Mouse (Mus musculus) layer of hippocampus, adult 2 months (tissue): ENCODE measurements at regions not wholly inside any gene's neighbourhood (a gene's known extent, or its start where the extent isn't known, plus 50 kb on each side); places are given as distances from the start of the nearest gene placed in this dataset.

Experiments used
- DNase-seq, 2 experiments: peaks; one replicate each; pipeline ENCODE4 v3.0.0; 2022; ENCODE audit warnings: low spot score in 2 of 2
- H3K27ac ChIP-seq: fragments of 200-600 bp; 2 replicates; pipeline ENCODE4 v1.8.1; 2022
- H3K4me3 ChIP-seq: fragments of 200-600 bp; 2 replicates; pipeline ENCODE4 v1.8.1; 2022; ENCODE audit warnings: mild to moderate bottlenecking
- CTCF ChIP-seq: fragments of 200-600 bp; conservative IDR thresholded peaks from 2 replicates; pipeline ENCODE4 v1.8.1; 2022; ENCODE audit warnings: antibody characterized with exemption, mild to moderate bottlenecking, moderate library complexity

GRCm38 (mm10) chr1:119277990-119278389 lies 144.1 kb downstream of the Inhbb start:
- Histone ChIP-seq H3K27ac (no peak overlapping the region), H3K4me3 (no peak overlapping the region)
- DNase-seq = no peak
- TF ChIP-seq CTCF = no peak

DNA sequence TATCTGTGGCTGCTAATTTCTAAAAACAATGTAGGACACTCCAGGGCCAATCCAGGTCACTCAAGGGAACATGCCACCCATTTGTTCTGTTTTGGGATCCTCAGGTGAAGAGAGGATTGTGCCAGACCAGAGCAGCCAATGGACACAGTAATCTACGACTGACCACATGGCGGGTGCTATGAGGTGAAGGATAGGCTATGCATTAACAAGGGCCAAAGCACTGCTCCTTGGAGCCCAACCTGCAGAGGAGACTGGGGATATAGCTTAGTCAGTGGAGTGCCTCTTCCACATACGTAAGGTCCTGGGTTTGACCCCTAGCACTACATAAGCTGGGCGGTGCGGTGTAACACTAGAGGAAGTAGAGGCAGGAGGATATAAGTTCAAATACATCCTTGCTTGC lies 156.0 kb downstream of the Inhbb start:
- no peak overlapping the region for H3K27ac ChIP-seq
- no peak for DNase-seq
- no peak overlapping the region for H3K4me3 ChIP-seq
- no peak for TF ChIP-seq CTCF

GRCm38 (mm10) chr1:119265192-119265891 lies 156.7 kb downstream of the Inhbb start:
- Histone ChIP-seq H3K4me3 (no peak overlapping the region), H3K27ac (no peak overlapping the region)
- DNase-seq = no peak
- no peak for TF ChIP-seq CTCF

GRCm38 (mm10) chr1:119259455-119259854 lies 162.6 kb downstream of the Inhbb start:
- Histone ChIP-seq H3K4me3 (no peak overlapping the region), H3K27ac (no peak overlapping the region)
- no peak for TF ChIP-seq CTCF
- DNase-seq = peak; percentile 17 to 21

- no peak for TF ChIP-seq CTCF
Measured at GRCm38 (mm10) chr1:119256769-119257168, 165.3 kb downstream of the Inhbb start.

DNA sequence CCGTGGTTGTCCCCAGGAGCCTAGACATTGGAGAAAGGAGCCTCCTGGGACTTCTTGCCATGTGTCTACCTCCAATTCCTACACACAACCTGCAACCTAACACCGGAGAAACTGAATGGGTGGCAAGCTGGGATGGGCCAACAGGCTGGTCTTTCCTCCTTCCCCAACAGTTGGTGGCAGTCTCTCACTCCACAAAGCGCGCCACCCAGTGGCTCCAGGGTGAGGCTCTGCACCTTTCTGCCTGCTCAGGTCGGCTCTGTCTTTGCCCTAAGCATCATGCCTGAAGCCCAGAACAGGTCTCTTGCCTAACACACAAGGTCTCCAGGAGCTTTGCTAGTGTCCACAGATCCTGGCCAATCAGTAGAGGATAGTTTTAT lies 166.0 kb downstream of the Inhbb start:
- no peak overlapping the region for H3K4me3 ChIP-seq
- no peak for DNase-seq
- peak; percentile 58 for TF ChIP-seq CTCF
- peak overlapping the region; percentile 46 for H3K27ac ChIP-seq

More at GRCm38 (mm10) chr1:119256769-119257168, 165.3 kb downstream of the Inhbb start:
- no peak overlapping the region for H3K4me3 ChIP-seq
- peak overlapping the region; percentile 46 for H3K27ac ChIP-seq
- peak; percentile 73 to 84 for DNase-seq

GRCm38 (mm10) chr1:119255386-119256096 lies 166.5 kb downstream of the Inhbb start:
- TF ChIP-seq CTCF = no peak
- peak; percentile 15 to 31 for DNase-seq
- no peak overlapping the region for H3K4me3 ChIP-seq
- no peak overlapping the region; the same call in 1 of the 2 replicates for H3K27ac ChIP-seq

DNA sequence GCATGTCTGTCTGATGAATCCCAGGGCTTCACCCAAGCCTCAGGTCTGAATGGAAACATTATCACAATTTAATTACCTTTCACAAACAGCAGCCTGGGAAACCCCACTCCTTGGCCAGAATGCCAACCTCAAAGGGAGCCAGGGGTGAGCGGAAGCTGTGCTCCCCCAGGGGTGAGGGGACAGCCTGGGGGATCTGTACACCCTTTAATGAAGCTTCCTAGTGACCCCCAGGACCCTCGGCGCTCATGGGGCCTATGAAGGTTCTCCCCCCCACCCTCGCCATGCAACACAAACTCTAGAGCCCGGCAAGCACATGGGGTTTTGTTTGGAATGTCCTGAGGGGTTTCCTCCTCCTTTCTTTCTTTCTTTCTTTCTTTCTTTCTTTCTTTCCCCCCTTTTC lies 167.1 kb downstream of the Inhbb start:
- no peak for DNase-seq
- TF ChIP-seq CTCF = no peak
- Histone ChIP-seq H3K27ac (no peak overlapping the region), H3K4me3 (no peak overlapping the region)

GRCm38 (mm10) chr1:119253371-119253851 lies 168.6 kb downstream of the Inhbb start:
- TF ChIP-seq CTCF = no peak
- no peak for DNase-seq
- no peak overlapping the region for H3K4me3 ChIP-seq
- no peak overlapping the region for H3K27ac ChIP-seq

GRCm38 (mm10) chr1:119252403-119252802 lies 169.6 kb downstream of the Inhbb start:
- no peak for TF ChIP-seq CTCF
- Histone ChIP-seq H3K27ac (no peak overlapping the region), H3K4me3 (no peak overlapping the region)
- no peak for DNase-seq

DNA sequence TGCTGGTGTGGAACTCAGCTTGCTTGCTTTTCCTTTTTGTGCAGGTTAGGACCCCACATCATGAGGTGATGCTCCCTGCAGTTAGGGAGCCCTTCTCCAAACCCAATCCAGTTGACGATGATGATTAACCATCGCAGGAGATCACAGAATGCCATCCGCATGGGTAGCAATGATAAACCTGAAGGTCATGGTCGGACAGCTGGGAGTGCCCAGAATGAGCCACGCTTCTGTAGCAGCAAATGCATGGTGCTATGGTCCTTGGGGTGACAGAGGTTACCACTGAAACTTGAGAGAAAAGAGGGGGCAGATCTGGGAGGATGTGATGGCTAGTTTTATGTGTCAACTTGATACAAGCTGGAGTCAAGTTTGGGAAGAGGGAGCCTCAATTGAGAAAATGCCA lies 170.3 kb downstream of the Inhbb start:
- Histone ChIP-seq H3K4me3 (no peak overlapping the region), H3K27ac (no peak overlapping the region)
- no peak for TF ChIP-seq CTCF
- DNase-seq = no peak

GRCm38 (mm10) chr1:119248776-119249495 lies 173.1 kb downstream of the Inhbb start:
- Histone ChIP-seq H3K4me3 (no peak overlapping the region), H3K27ac (no peak overlapping the region)
- no peak for DNase-seq
- no peak for TF ChIP-seq CTCF

GRCm38 (mm10) chr1:119247117-119247516 lies 174.9 kb downstream of the Inhbb start:
- Histone ChIP-seq H3K4me3 (no peak overlapping the region), H3K27ac (no peak overlapping the region)
- TF ChIP-seq CTCF = no peak
- no peak for DNase-seq
